Mouse (Mus musculus) left cerebral cortex, postnatal 36 days (tissue): ENCODE data around the gene Hexim2. TPM values are rescaled to one million over a fixed set of nuclear protein-coding genes. Genes with fewer than 3 reads are reported as not detected.
A peak's percentile ranks its signal among the peaks of the same experiment; 100 is the strongest.

Source experiments
- DNase-seq, 2 experiments: peaks; one replicate each; pipeline ENCODE4 v3.0.0; 2021 to 2022; ENCODE audit warnings: low spot score in 2 of 2, mixed read lengths in 1 of 2
- intact Hi-C: fragments of 180-260 bp; cut with DNase I; formaldehyde crosslinking; loops from one replicate; pipeline ENCODE4 v1.15.1; 2025
- total RNA-seq, 2 experiments: library from RNA; stranded (reverse); gene quantifications; 2 replicates each; pipeline ENCODE4 v1.2.3; 2021

Gene Hexim2
- total RNA-seq, 2 experiments from 2014 or later: 13.2 to 16.6 TPM

DNA sequence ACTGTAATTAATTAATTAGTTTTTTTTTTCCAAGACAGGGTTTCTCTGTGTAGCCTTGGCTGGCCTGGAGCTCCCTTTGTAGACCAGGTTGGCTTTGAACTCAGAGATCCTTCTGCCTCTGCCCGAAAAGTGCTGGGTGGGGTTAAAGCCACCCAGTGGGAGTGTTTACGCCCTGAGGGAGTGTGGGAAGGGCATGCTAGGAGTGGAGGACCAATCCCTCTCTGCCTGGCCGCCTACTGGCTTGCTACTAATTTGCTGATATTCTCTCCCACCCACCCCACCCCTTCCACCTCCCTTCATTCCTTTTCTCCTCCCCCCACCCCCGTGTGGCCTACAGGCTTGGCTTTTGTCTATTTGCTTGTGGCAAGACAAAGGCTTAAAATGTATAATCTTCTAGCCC, 25.8 kb upstream of the Hexim2 start:
- DNase-seq: no peak
- intact Hi-C loops: no loop called here

DNA sequence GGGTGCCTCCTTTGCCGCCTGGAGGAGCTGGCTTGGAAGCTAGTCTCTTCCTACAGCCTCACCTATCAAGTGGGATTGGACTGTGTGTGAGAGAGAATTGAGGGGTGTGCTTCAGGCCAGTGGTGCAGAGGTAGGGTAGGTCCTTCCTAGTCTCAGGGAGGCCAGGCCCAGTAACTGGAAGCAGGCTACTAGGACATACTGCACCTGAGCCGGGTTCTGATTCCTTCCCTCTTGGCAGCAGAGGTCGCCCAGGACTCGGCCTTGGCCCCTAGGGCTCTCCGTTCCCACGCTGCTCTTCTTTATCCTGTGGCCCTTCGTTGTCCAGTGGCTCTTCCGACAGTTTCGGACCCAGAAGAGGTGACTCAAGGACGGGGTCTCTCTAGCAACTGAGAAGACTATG, 20.9 kb upstream of the Hexim2 start:
- intact Hi-C loops: no loop called here
- no peak for DNase-seq

DNA sequence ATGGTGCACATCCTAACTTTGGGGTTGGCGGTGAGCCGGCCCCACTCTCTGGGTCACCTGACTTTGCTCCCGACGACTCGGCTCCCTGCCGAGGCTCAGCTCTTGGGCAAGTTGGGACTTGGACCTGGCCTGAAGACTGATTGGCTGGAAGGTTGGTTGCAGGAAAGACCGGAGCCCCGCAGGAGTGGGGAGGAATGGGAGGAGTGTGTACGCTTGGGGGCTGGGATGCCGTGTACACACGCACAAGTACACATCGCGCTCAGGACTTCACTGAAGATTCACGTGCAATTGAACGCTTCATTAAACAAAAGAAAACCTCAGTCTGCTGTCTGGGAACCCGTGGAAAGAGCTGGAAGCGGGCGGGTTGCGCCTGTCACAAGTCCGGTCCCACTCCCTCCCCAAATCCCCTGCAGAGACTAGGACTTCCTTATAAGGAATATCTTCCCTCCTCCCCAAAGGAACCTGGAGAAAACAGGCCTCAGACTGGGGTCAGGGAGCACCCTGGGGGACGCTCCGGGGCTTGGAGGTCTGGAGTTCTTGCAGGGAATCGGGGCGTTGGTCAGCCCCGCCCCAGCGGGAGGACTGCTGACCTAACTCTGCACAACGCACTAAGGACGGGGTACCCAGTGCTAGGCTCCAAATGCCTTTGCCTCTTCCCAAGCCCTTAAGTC, 20.2 kb upstream of the Hexim2 start:
- no peak for DNase-seq
- intact Hi-C loops: no loop called here

DNA sequence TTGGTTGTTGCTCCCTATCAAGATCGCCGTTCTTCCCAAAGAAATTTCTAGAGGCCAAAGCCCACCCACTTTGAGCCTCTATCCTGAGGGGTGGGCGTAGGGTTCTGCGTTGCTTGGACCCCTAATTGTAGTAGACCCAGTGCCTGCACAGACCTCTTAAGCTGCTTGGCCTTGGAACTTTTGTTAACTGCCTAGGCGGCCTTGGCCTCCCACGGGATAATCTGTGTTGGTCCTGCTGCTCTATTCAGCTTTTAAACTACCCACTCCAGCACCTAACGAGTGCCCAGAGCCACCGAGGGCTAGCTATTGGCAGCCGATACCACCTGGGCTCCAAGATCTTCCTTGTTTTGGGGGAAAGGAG, 19.7 kb upstream of the Hexim2 start:
- intact Hi-C loops: no loop called here
- no peak for DNase-seq

DNA sequence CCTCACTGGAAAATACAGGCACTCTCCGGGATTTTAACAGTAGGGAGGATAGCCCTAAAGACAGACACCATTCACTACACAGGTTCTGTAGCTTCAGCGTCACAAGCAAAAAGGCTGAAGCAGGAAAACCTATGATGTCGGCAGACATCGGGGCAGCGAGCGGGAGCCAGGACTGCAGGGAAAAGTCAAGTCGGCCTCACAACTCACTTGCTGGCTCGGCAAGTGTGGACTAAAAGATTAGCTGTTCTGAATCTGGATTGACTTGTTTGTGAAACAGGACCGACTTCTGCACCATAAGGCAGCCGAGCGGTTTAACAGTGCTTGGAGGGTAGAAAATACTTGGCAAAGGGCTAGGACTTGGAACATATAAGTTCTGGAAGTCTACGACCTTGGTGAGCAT, 19.2 kb upstream of the Hexim2 start:
- intact Hi-C loops: no loop called here
- DNase-seq: no peak

DNA sequence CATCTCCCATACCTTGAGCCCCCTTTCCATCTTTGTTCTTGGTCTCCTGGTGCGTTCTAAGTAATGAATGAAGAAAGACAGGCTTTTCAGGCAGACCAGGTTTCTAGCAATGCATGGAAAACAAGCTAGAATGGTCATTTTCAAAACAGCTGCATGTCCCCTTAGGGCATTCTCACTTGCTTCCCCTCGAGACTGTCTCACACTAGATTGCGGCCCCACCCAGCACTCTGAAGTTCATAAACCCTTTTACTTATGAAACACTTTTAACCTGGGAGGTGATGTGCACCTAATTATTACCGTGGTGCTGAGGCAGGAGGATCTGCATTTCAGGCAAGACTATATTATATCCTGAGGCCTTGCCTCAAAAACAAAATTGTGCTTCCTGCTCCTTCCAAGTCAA, 18.5 kb upstream of the Hexim2 start:
- intact Hi-C loops: no loop called here

DNA sequence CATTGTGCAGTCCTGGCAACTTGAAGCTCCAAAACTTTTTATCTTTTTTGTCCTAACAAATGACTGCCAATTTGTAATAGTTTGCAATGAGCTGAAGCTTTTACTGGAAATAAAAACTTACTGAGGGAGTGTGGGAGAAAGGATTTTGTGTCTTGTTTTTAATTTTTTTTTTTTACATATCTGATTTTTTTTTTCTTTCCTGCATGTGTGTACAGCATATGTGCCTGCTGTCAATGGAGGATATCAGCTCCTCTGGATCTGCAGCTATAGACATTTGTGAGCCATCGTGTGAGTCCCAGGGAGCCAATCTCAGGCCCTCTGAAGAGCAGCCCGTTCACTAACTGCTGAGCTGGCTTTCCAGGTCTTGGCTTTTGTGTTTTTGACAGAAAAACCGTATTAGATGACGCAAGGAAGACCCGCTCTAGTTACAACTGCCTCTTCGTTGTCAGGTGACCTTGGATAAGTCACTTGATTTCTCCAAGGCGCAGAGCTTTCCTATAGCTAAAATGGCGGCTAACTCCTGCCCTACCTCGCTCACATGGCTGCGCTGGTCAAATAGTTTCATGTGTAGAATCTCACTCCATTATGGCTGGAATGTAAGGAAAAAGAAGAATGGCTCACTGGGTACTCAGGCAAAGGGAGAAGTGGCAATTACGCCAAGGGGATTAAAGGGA, 17.8 kb upstream of the Hexim2 start:
- intact Hi-C loops: no loop called here
- DNase-seq: no peak

More for the DNA sequence above, 18.5 kb upstream of the Hexim2 start:
- no peak for DNase-seq

DNA sequence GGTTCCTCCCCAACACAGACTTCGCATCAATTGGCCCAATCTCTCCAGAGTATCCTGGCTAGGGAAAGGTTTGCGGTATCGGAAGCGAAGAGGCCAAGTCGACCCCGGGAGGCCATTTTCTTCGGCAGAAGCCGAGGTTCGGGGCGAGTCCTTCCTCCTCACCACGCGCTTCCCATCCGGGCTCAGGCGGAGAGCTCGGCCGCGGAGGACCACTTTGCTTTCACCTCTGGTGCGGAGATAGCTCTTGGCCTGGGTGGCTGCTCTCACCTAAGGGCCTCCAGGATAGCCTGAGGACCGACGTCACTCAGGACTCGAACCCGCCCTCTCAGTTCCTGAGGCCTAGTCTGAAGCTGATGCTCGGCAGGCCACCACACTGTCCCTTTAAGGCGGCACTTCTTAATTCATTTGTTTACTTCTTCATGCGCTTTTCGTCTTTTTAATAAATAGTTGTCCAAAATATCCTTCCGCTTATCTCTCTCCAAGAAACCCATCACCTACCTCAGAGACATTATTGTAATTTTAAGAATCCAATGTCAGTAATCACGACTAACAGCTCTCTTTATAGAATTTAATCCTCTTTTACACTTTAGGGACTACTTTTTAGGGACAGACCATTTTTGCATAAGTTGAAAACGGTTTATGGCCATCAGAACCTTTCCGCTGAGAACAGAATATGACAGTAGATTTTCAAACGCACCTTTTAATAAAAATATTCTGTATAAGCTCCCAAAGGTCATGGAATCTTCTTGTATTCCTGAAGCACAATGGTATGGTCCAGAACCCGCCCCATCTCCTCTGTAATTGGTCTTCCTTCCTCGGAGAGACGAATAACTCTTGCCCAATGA, 16.8 kb upstream of the Hexim2 start:
- DNase-seq: peak; percentile 81 to 83
- intact Hi-C loops: loop anchor here (1.0 to 2.0 kb wide), 3 partner anchors 13 to 43 kb away; partner anchors contain the start of gene Hexim2

DNA sequence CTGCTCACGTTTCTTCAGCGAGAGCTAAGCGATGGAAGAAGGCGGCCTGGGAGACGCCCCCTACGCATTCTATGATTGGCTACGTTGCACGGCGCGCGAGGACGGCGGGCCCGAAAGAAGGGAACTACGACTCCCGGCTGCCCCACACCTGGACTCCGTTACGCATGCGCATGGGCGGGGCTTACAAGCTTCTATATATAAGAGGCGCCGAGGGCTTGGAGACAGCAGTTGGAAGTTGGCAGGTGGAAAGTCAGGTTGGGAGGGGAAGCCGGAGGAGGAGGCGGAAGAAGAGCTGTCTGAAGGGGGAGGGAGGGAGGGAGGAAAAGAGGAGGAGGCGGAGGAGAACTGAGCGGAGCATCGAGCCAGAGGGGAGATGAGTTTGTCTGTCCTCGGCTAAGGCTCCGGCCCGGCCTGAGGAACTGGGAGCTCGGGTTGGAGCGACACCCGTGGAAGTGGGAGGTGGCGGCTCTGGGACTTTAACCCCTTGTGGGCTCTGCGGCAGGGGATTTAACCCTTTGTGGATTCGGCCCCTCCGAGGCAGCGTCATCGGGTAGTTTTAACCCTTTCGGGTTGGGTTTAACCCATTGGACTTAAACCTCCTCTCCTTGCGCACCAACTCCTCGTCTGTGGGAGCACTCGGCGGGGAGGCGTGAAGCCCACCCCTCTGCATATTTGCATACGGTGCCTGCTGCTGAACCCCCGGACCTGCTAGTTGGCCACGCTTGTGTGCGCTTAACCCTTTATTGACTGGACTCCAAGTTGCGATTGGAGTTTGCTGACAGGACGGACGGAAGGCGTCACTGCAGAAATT, 16.0 kb upstream of the Hexim2 start, which contains the start of gene Hexim1:
Gene Hexim1 (plus strand): TSS at position 224 of the 811 bp plus-strand sequence.
- peak; percentile 100 for DNase-seq
- intact Hi-C loops: loop anchor here (1.0 to 2.0 kb wide), 2 partner anchors 16 to 43 kb away; partner anchors contain the start of gene Hexim2

DNA sequence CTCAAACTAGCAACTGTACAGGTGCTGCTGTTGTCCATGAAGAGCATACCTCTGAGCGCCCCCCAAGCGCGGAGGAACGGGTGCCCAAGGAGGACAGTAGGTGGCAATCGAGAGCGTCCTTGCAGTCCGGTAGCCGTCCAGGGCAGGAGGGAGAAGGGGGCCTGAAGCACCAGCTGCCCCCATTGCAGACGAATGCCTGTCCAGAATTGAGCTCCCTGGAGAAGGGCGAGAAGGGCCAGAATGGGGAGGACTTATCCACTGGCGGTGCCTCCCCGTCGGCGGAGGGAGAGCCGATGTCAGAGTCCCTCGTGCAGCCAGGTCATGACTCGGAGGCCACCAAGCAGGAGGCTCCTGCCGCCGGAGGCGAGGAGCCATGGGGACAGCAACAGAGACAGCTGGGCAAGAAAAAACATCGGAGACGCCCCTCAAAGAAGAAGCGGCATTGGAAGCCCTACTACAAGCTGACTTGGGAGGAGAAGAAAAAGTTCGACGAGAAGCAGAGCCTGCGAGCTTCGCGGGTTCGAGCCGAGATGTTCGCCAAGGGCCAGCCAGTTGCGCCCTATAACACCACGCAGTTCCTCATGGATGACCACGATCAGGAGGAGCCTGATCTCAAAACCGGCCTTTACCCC, 15.2 kb upstream of the Hexim2 start:
- DNase-seq: peak; percentile 61 to 63
- intact Hi-C loops: loop anchor here (1.0 to 2.0 kb wide), 2 partner anchors 15 to 42 kb away; partner anchors contain the start of gene Hexim2

DNA sequence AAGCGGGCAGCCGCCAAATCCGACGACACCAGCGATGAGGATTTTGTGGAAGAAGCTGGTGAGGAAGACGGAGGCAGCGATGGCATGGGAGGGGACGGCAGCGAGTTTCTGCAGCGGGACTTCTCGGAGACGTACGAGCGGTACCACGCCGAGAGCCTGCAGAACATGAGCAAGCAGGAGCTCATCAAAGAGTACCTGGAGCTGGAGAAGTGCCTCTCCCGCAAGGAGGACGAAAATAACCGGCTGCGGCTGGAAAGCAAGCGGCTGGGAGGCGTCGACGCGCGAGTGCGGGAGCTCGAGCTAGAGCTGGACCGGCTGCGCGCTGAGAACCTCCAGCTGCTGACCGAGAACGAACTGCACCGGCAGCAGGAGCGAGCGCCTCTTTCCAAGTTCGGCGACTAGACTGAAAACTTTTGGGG, 14.6 kb upstream of the Hexim2 start:
- DNase-seq: peak in 1 of 2 experiments; percentile 54
- intact Hi-C loops: loop anchor here (2.0 kb wide), 1 partner anchor 41 kb away; no protein-coding TSS in a partner anchor

DNA sequence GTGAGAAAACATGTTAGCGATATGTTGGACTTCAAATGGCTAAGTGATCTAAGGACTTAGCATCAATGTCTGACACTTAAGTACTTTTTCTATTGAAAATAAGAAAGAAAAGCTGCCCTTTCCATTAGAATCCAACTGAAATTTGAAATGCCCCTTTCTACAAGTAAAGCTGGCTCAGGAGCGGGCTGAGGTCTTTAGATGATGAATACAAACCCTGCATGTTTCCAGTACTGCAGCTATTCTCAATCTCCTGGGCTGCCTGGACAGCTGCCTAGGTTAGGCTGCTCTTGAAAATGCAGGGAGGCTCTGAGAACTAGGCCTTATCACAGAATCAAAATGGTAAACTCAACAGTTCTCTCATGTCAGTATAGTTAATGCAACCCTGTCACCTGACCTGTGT, 13.4 kb upstream of the Hexim2 start:
- intact Hi-C loops: no loop called here

DNA sequence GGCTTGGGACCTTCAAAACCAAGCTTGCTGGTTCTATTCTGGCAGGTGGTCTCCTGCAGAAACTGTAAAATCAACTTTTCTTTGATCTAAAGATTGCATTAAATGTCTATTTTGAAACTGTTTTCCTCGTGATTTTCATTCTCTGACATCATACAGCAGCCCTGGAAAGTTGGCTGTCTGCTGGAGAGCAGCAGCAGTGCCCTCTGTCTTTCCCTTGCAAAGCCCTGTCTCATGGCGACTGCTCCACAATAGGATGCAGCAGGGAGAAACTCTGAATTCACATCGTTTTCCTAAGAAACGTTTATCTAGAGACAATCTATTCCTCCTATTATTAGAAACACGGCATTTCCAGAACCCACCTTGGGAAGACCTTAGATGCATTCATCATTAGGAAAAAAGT, 12.6 kb upstream of the Hexim2 start:
- no peak for DNase-seq
- intact Hi-C loops: no loop called here

More for the DNA sequence above, 13.4 kb upstream of the Hexim2 start:
- no peak for DNase-seq

DNA sequence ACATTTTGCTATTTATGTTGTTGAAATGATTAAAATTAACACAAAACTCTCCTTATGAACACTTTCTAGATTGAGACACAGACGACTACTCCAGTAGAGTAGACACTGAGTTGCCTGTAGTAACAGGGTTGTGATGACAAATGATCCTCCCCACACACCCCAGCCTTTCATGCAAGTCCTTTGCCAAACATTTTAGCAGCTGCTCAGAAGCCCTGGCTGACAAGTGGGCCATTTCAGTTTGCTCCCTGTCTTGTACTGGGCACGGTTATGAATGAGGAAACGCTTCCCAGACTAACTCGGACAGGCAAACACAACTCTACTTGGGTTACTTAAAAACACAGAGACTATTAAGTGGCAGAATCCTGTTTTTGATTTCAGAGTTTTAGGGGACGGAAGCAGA, 11.9 kb upstream of the Hexim2 start:
- no peak for DNase-seq
- intact Hi-C loops: no loop called here

DNA sequence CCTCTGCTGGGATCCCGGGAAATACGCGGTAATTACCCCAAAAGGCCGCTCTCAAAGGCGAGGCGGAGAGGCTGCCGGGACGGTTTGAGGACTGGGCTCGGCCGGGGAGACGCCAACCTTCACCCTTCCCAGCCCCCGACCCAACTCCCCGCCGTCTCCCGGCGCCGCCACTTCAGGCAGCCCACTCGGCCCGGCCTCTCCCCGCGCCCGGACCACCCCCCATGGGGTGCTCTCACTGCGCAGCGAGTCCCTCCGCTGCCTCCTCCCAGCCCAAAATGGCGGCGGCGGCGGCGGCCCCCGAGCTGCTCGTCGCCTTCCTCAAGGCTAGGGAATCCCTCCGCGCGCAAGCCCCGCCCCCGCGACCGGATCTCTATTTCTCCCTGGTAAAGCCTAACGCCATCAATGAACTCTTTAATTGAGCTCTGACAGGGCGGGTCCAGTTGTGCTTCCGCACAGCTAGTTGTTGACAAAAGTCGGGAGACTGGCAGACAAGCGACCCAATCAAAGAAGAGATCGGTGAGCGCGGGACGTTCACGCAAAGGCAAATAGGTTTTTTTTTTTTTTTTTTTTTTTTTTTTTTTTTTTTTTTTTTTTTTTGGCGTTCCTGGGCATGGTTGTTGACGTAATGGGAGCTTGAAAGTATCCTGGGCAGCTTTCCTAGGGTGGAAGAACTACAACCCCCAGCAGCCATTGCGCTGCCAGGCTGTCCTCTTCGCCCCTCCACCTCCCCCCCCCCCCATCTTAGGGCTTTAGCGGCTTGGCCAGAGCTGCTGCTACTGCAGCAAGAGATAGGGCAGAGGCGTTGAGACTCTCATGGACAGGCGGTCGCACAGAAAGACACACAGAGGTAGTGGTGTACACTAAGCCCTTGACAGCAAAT, 587 bp downstream of the Hexim2 start:
- intact Hi-C loops: loop anchor here (1.0 kb wide), 1 partner anchor 17 kb away; the partner anchor contains the start of gene Hexim1

DNA sequence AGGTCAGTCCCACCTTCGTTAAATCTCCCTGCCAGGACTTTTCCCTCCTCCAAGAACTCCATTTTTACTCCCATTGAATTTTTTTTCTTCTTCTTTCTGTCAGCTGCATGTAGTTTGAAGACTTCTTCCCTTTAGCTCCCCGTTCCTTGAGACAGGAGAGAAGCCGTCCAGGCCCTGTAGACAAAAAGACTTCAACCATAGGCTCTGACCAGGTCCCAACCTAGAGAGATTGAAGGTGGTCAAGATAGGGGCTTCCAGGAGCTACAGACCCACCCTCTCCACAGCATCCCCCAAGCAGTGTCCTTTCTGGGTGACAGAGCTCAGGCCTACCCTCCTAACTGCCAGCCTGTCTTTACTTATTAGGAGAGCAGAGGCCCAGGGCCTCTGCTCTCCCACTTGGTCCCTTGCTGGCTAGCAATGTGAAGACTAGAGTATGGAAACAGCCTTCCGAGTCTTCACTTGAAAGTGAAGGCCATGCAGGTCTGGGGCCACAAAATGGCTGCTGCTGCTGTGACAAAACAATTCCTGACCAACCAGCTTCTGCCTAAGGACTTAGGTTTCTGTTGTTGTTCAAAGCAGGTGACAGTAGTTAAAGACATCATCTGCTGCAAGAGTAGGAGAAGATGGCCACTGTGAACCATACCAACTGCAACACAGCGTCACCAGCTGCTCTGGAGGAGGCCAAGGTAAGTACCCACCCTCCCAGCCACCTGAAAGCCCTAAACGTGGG, 1.4 kb downstream of the Hexim2 start:
- intact Hi-C loops: no loop called here

More for the DNA sequence above, 587 bp downstream of the Hexim2 start:
- peak; percentile 99 to 100 for DNase-seq

DNA sequence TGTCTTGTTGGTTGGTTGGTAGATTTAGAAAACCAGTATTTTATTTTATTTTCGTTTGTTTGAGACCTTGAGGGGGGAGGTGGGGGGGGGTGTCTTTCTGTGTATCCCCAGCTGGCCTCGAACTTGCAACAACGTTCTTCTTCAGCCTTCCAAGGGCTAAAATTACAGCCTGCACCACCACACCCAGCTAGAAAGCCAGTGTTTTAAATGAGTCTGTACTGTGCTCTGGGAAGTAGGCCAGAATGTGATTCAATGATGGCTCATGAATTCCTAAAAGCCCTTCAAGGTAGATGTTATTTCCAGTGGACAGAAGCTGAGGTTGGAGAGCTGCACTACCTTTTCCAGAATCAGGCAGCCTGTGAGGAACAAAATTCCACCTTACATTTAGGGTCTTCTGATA, 2.0 kb downstream of the Hexim2 start:
- intact Hi-C loops: no loop called here
- no peak for DNase-seq

More for the DNA sequence above, 1.4 kb downstream of the Hexim2 start:
- DNase-seq: no peak
